Mouse (Mus musculus): ENCODE results near the gene Cdk6.

The Cdk6 gene

DNA sequence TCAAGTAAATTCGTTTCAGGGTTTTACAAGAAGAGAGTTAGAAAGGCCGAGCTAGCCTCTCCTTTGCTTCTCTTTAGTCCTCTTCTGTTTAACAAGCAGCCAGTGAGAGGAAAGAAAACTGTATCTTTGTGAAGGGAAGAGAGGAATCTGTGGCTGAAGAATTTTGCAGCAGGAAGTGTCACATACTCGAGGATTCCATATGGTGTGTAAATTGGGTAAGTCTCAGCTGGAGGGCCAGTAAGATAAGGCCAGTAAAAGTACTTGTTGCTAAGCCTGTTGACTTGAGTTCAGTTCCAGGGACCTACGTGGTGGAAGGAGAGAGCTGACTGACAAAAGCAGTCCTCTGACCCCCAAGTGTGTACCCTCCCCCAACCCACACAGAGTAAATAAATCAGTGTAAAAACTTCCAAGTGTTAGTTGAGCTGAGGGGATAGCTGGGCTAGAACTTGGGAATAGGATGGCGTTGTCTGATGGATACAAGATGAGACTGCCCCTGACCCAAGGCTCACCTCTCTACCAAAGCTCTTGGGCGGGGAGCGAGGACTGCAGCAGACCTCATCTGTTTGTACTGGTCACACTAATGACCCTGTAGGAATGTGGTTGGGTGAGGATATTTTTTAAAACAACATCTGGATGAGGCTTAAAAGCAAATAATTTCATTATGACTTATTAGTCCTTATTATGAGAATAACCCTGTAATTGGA is 145.4 kb downstream of the Cdk6 start:
- DNase-seq (ENCODE audit: low spot score in 2 of 2): no peak

- DNase-seq (ENCODE audit: low spot score in 2 of 2): no peak
These were observed 147.0 kb downstream of the Cdk6 start for GRCm38 (mm10) chr5:3488146-3488774.

DNA sequence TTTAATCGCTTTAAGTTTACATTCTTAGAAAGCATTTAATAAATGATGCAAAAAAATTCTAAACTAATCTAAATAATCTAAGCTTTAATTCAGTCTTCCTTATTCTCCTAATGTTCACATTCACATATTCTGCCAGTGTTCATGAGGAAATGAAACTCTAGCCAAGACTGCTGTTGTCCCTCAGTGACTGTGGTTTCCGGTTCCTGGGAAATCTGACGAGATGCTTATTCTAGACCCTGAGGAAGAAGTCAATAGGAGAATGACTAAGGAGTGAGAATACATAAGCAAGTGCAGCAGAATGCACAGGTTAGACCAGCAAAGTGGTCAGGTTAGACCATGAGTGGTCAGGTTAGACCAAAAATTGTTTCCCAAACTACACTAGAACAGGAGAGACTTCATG is 149.1 kb downstream of the Cdk6 start:
- no peak for DNase-seq (ENCODE audit: low spot score in 2 of 2)

- no peak for DNase-seq (ENCODE audit: low spot score in 2 of 2)
These were observed 149.8 kb downstream of the Cdk6 start for GRCm38 (mm10) chr5:3491084-3491483.

DNA sequence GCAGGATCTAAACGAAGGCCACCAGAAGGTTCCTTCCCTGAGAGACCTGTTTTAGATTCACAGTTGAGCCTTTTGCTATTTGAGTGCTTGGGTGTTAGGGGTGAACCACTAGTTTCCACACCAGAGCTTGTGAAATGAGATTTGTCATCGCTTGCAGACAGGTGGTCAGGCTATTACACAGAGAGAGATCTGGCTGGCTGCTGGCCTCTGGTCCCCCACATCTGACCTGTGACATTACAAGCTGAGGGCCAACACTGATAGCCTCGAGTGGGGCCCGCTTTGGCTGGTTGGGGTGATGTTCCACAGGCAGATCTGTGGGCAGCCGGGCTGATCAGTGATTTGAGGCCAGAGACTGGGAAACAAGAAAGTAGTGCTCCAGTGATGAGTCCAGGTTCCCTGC is 150.6 kb downstream of the Cdk6 start:
- DNase-seq (ENCODE audit: low spot score in 2 of 2): no peak

- DNase-seq (ENCODE audit: low spot score in 2 of 2): no peak
These were observed 151.7 kb downstream of the Cdk6 start for GRCm38 (mm10) chr5:3492776-3493636.

DNA sequence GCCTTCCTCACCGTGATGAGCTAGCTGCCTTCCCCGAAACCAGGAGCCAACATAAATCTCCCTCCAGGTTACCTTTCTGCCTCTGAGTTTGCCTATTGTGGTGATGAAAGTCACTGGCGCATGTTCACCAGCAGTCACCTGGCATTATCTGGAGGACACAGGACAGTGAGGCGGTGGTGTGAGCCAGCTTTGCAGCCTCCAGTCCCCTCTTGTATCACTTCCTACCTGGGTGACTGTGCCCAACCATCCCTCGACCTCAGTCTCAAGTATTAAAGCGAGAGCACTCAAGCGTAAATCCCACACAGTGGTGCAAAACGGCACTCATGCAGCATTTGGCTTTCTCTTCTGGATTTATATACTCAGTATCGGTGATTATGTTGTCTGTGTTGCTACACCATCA is 152.7 kb downstream of the Cdk6 start:
- DNase-seq (ENCODE audit: low spot score in 2 of 2): no peak

DNA sequence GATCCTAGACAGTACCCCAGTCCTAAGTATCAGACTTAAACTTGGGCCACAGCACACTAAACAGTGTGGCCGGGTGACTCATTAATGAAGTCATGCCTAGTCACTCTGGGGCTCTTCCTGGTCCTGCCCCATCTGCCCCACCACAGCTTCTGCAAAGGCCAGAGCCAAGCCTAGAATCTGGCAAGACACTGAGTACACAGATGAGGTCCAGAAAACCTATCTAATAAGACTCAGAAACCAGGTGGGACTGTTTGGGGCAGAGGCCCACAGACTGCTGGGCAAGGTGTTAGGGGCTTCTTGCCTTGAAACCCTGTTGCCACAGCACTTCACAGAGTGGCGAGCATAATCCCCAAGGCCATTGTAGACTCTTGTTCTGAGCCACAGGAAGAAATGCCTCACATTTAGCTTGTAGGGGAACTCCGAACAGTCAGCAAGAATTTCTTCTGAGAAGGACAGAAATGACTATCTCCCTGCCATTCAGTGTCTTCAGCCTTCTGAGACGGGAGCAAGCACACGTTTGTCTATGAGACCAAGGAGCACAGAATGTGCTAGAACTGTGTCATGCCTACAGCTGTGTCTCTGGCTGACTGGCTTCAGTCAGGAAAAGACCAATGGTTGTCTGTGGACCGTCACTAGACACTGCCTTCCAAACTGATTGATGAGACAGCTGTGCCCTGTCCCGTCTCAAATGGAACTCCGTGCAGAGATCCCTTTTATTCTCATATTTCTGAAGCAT is 153.3 kb downstream of the Cdk6 start:
- DNase-seq (ENCODE audit: low spot score in 2 of 2): no peak

DNA sequence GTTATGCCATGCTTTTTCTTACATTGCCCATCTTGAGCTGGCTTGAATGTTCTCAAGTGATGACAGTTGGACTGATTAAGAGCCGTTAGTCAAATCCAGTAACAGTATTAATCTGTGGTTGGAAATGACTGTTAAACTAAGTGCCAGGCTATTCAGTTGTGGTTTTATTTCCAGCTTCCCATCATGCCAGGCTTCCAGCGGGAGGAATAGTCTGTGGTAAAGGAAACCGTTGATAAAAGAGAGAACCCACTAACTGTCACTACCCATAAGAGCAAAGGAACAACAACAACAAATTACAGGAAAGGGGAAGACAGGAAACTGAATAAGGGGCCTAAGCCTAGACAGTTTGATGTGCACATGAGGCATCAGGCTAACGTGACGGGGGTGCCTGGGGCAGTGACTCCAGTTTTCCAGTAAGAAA is 156.2 kb downstream of the Cdk6 start:
- DNase-seq (ENCODE audit: low spot score in 2 of 2): no peak

DNA sequence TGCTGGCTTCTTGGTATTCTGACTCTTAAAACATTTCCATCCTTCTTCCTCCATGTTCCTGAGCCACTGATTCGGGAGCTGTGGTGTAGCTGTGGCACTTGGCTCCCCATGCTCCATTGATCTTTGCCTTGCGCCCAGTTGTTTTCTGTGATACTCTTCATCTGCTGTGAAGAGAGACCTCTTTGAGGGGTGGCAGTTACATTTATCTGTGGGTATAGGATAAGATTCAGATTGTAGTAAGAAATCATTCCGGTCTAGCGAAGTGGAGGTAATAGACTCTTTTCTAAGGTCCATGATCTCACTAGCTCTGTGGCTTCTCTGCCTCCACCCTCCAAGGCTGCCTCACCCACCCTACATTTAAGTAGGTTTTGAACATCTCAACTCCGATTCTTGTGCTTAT is 159.0 kb downstream of the Cdk6 start:
- no peak for DNase-seq (ENCODE audit: low spot score in 2 of 2)

DNA sequence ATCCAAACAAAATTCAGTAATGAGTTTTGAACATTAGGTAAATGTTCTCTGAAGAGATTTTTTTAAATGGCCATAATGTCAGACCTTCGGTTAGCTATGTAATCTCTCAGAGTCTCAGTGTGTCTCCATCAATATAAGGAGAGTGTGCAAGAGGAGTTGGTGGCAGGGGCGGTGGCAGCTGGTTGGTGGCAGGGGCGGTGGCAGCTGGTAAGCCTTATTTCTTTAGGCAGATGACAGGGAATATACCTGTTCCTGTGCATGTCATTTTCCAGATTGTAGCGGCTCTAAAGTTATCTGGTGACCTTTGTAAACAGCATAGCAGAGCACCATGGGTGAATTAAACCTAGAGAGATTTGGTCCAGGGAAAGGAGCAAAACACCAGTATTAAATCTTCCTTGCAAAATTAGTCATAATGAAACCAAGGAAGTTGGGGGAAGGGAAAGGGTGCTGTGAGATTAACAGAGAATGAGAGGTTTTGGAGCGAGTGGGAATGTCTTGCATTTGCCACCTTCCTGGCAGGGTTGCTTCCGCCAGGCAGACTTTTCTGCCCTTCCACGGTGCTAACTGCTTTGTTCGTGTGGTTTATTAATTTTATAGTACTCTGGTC is 159.8 kb downstream of the Cdk6 start:
- no peak for DNase-seq (ENCODE audit: low spot score in 2 of 2)

- DNase-seq (ENCODE audit: low spot score in 2 of 2): no peak
These were observed 160.3 kb downstream of the Cdk6 start for GRCm38 (mm10) chr5:3501564-3502001.

GRCm38 (mm10) chr5:3502610-3503350 is 161.5 kb downstream of the Cdk6 start:
- peak; percentile 59 to 68 for DNase-seq (ENCODE audit: low spot score in 2 of 2)

DNA sequence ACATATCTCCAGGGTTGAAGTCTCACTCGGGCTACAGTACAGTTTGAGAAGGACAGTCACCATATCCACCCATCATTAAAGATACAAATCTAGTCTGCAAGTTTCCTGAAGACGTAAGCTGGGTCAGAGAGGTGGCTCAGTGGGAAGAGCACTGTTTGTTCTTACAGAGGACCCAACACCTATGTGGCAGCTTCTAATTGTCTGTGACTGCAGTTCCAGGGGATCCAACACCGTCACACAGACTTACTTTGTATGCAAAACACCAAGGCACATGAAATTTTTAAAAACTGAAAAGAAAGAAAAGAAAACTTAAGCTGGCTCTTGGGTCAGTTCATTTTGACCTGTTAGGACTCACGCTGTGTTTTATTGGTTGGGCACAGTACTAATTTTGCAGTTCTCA is 162.1 kb downstream of the Cdk6 start:
- DNase-seq (ENCODE audit: low spot score in 2 of 2): no peak

DNA sequence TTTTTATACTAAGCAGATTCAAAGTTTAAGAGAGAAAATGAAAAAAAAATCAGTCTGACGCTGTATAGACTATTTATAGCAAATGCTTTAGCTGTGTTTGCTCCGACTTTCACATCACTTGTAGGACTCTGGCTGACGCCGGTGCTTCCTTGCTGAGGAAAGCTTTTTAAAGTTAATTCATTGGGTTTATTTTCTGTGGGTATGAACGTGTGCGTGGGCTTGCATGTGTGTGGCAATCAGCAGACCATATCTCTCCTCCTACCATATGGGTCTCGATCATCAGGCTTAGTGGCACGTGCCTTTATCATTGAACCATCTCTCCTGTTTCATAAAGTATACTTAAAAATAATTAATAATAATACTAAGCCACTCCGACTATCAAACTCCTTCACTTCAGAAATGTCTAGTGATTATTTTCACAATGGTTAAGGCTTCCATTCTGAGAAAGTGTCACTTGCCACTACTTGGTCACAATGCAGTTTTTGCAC is 162.6 kb downstream of the Cdk6 start:
- no peak for DNase-seq (ENCODE audit: low spot score in 2 of 2)

GRCm38 (mm10) chr5:3504453-3504852 is 163.2 kb downstream of the Cdk6 start:
- DNase-seq (ENCODE audit: low spot score in 2 of 2): no peak

GRCm38 (mm10) chr5:3505553-3505952 is 164.3 kb downstream of the Cdk6 start:
- no peak for DNase-seq (ENCODE audit: low spot score in 2 of 2)

GRCm38 (mm10) chr5:3508480-3509381 is 167.4 kb downstream of the Cdk6 start:
- DNase-seq (ENCODE audit: low spot score in 2 of 2): no peak

DNA sequence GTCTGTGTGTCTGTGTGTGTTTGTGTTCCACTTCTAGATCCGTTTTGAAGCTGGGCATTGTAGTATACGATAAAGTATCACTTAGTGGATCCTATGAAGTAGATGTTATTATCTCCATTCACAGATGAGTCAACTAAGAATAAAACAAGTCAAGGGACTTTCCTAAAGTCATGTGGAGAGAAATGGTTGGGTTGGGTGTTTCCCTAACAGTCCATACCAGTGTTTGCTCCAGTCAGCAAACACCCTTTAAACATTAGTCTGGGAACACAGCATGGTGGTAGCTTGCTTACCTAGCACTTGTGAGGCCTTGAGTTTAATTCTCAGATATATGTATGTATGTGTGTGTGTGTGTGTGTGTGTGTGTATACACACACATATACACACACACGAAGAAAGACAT is 168.2 kb downstream of the Cdk6 start:
- DNase-seq (ENCODE audit: low spot score in 2 of 2): no peak

Data from right cerebral cortex, postnatal 10 days (tissue).